10 mouse cellular contexts compared by ENCODE assay signal in the genomic region with DNA sequence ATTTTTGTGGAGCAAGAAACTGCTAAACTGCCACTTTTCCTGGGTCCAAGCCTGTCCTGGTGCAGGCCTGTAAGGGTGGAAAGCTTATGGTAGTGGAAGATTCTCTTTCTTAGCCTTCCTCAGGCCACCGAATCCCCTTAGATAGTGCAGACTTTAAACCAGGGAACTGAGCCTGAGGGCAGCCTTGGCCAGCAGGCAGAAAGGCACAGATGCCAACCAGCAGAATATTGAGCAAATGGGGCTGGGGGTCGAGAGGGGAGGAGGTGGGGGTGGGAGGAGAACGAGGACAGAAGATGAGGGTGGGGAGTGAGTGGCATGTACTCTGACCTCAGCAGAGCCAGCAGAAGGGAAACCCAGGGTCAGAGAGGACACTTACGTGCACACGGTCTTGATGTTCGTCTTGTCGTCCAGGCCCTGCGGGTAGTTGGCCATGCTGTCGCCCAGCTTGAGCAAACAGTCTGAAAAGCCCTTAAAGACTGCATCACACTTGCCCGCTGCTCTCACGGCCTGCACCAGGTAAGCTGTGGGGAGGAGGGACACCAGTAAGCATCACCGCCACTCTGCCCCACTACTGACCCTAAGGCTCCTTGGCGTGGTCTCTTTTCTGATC. TPM values are rescaled to one million over a fixed set of nuclear protein-coding genes. Genes with fewer than 3 reads are reported as not detected.
DNase-seq lines count a peak whose midpoint lies in the region; ATAC-seq and TF ChIP-seq lines count a peak whose summit lies in the region.
"Had no signal": no experiment of that assay in that cellular context is flagged by ENCODE, and none has a peak within 500 bp of the region (broad histone marks: within the 10 kb centered on the region; RNA-seq: fewer than 3 reads in every experiment).

No protein-coding gene starts in this region.

- H3K4me3 ChIP-seq in cortical plate, adult 2 months (ENCODE audit: insufficient read depth, low read length) = peak overlapping the region; percentile 55; the same call in 1 of the 2 replicates
- H3K4me3 ChIP-seq in hindbrain, embryonic 11.5 days (ENCODE audit: low read depth, low read length) = peak overlapping the region; percentile 27
- H3K4me3 ChIP-seq in midbrain, embryonic 15.5 days = peak overlapping the region; percentile 57
- no peak overlapping the region for H3K4me3 ChIP-seq in gastrocnemius, adult 2 months
- no peak overlapping the region for H3K4me3 ChIP-seq in kidney, embryonic 15.5 days (replicated peaks)

- intact Hi-C loops in gastrocnemius, adult 2 months (cut with DNase I) = no loop called here

- no peaks in the 10 kb centered on the region for H3K36me3 ChIP-seq in hindbrain, embryonic 11.5 days (ENCODE audit: control insufficient read depth, insufficient read depth, low read length)
- no peaks in the 10 kb centered on the region for H3K36me3 ChIP-seq in midbrain, embryonic 15.5 days (replicated peaks)
- H3K36me3 ChIP-seq in kidney, embryonic 15.5 days = no peaks in the 10 kb centered on the region

- peak; percentile 42 for DNase-seq in cerebellum, adult 8-10 months
- peak; percentile 57 for DNase-seq in hindbrain, embryonic 11.5 days (ENCODE audit: low spot score)
- no peak for DNase-seq in lung, postnatal 14 days
- DNase-seq in gastrocnemius, adult 2 months = no peak
- DNase-seq in heart, adult 8-10 months (ENCODE audit: low spot score) = no peak
- DNase-seq: lung, adult 18-20 months had no signal

- WGBS in hindbrain, embryonic 11.5 days = under 1% methylated on average over 13 of the region's 13 CpGs
- 4% methylated on average over 13 of the region's 13 CpGs for WGBS in midbrain, embryonic 15.5 days
- 10% methylated on average over 13 of the region's 13 CpGs for WGBS in kidney, embryonic 15.5 days

- TF ChIP-seq CTCF in cortical plate, adult 2 months (IDR thresholded peaks at IDR 0.05; ENCODE audit: extremely low read depth, insufficient read depth, low read length) = no peak
- no peak for TF ChIP-seq CTCF in gastrocnemius, adult 2 months (IDR thresholded peaks at IDR 0.05)

- H3K9me3 ChIP-seq in hindbrain, embryonic 11.5 days (ENCODE audit: control insufficient read depth, low read length) = no peaks in the 10 kb centered on the region
- no peaks in the 10 kb centered on the region for H3K9me3 ChIP-seq in midbrain, embryonic 15.5 days
- H3K9me3 ChIP-seq in kidney, embryonic 15.5 days (replicated peaks) = no peaks in the 10 kb centered on the region

- H3K27me3 ChIP-seq in hindbrain, embryonic 11.5 days (ENCODE audit: control insufficient read depth, insufficient read depth, low read length) = peaks cover 65% of the 10 kb centered on the region
- peaks cover 21% of the 10 kb centered on the region for H3K27me3 ChIP-seq in midbrain, embryonic 15.5 days (replicated peaks)
- H3K27me3 ChIP-seq in kidney, embryonic 15.5 days = peaks cover 98% of the 10 kb centered on the region

- no peak for ATAC-seq in hindbrain, embryonic 11.5 days (ENCODE audit: low FRiP score)
- no peak for ATAC-seq in midbrain, embryonic 15.5 days (replicated peaks)
- no peak for ATAC-seq in kidney, embryonic 15.5 days (replicated peaks; ENCODE audit: low FRiP score)

- no peak for TF ChIP-seq POLR2A in cortical plate, adult 2 months (IDR thresholded peaks at IDR 0.05; ENCODE audit: extremely low read depth, insufficient read depth, low read length)

- H3K4me2 ChIP-seq in hindbrain, embryonic 11.5 days (replicated peaks; ENCODE audit: low read depth, low read length) = peak overlapping the region; percentile 34
- H3K4me2 ChIP-seq in midbrain, embryonic 15.5 days = peak overlapping the region; percentile 76
- H3K4me2 ChIP-seq in kidney, embryonic 15.5 days = no peak overlapping the region

- peak overlapping the region; percentile 47; the same call in 1 of the 2 replicates for H3K27ac ChIP-seq in cortical plate, adult 2 months (ENCODE audit: insufficient read depth, low read length)
- H3K27ac ChIP-seq in hindbrain, embryonic 11.5 days (ENCODE audit: low read depth, low read length) = peak overlapping the region; percentile 87
- peak overlapping the region; percentile 96 for H3K27ac ChIP-seq in midbrain, embryonic 15.5 days
- no peak overlapping the region for H3K27ac ChIP-seq in gastrocnemius, adult 2 months
- H3K27ac ChIP-seq in kidney, embryonic 15.5 days = no peak overlapping the region

- H3K9ac ChIP-seq in hindbrain, embryonic 11.5 days (ENCODE audit: low read depth, low read length) = peak overlapping the region; percentile 55
- H3K9ac ChIP-seq in midbrain, embryonic 15.5 days = peak overlapping the region; percentile 56
- no peak overlapping the region for H3K9ac ChIP-seq in kidney, embryonic 15.5 days

- H3K4me1 ChIP-seq in cortical plate, adult 2 months (ENCODE audit: control insufficient read depth, insufficient read depth, low read length) = peaks cover 2% of the 10 kb centered on the region; the same call in 1 of the 2 replicates
- H3K4me1 ChIP-seq in hindbrain, embryonic 11.5 days (replicated peaks; ENCODE audit: control insufficient read depth, insufficient read depth, low read length) = 0 out of 2 replicates have a peak, but pooled peaks cover 5% of the 10 kb centered on the region
- peaks cover 20% of the 10 kb centered on the region for H3K4me1 ChIP-seq in midbrain, embryonic 15.5 days
- H3K4me1 ChIP-seq in kidney, embryonic 15.5 days = peaks cover 36% of the 10 kb centered on the region

RNA-seq across cellular contexts. Expression of gene Nrn1, which starts 5.1 kb away (rescaled TPM):
- polyA plus RNA-seq in cortical plate, adult 2 months (2012; rRNA removed) = 251 and 304 TPM in 2 replicates
- polyA plus RNA-seq in hindbrain, embryonic 11.5 days (2014; fragmentation: Nextera tagmentation; extraction: Ambion mirVana) = 39.5 and 44.5 TPM in 2 replicates
- 62.0 and 64.3 TPM in 2 replicates for polyA plus RNA-seq in midbrain, embryonic 15.5 days (2015; fragmentation: Nextera tagmentation; extraction: Ambion mirVana)
- total RNA-seq in gastrocnemius, adult 2 months (2021) = under 1 TPM; 0.92 to 0.98 TPM
- total RNA-seq in heart, adult 8-10 months (2022) = 1 to 10 TPM; 3.6 to 5.1 (median 4.2) TPM
- polyA plus RNA-seq in kidney, embryonic 15.5 days (2015; fragmentation: Nextera tagmentation; extraction: Ambion mirVana) = 1.9 and 2.1 TPM in 2 replicates
- total RNA-seq: neutrophil, adult 5-6 weeks had no signal

Comparison
In these comparisons a context has a peak if more than half of its experiments do, and no peak if none do; other contexts are left out.
1. DNase-seq: peak in cerebellum, adult 8-10 months (single experiment) and hindbrain, embryonic 11.5 days (single experiment); none in lung, postnatal 14 days (single experiment), gastrocnemius, adult 2 months (single experiment) and heart, adult 8-10 months (single experiment).
2. H3K27ac ChIP-seq: peak in cortical plate, adult 2 months (single experiment), hindbrain, embryonic 11.5 days (single experiment) and midbrain, embryonic 15.5 days (single experiment); none in gastrocnemius, adult 2 months (single experiment) and kidney, embryonic 15.5 days (single experiment).
3. H3K4me3 ChIP-seq: peak in cortical plate, adult 2 months (single experiment), hindbrain, embryonic 11.5 days (single experiment) and midbrain, embryonic 15.5 days (single experiment); none in gastrocnemius, adult 2 months (single experiment) and kidney, embryonic 15.5 days (single experiment).
4. RNA of gene Nrn1, which starts 5.1 kb away (polyA plus RNA-seq): 251 to 304 TPM in cortical plate, adult 2 months, 62.0 to 64.3 TPM in midbrain, embryonic 15.5 days and 39.5 to 44.5 TPM in hindbrain, embryonic 11.5 days; 1.9 to 2.1 TPM in kidney, embryonic 15.5 days; every median in the first group is over 10 times any median in the second.